Mouse (Mus musculus): ENCODE results near the gene Col6a3.
A peak's percentile ranks its signal among the peaks of the same experiment; 100 is the strongest.

- TF ChIP-seq CTCF (IDR thresholded peaks at IDR 0.05; ENCODE audit: control insufficient read depth, insufficient read depth, insufficient read length) (no peak), MYOD1 (IDR thresholded peaks at IDR 0.05; ENCODE audit: control insufficient read depth, insufficient read length, low read depth) (peak; percentile 17), MAX (IDR thresholded peaks at IDR 0.05) (peak; percentile 42), USF1 (IDR thresholded peaks at IDR 0.05; ENCODE audit: low read depth) (peak; percentile 62), FOSL1 (IDR thresholded peaks at IDR 0.05; ENCODE audit: insufficient read depth, low read length, poor library complexity, severe bottlenecking) (peak; percentile 56), CEBPB (IDR thresholded peaks at IDR 0.05; ENCODE audit: low read depth) (no peak), MYOG (IDR thresholded peaks at IDR 0.05; ENCODE audit: control insufficient read depth, extremely low read depth, insufficient read length) (no peak)
Observed at GRCm38 (mm10) chr1:90803104-90803503, 40.7 kb downstream of the Col6a3 start.
